Mouse (Mus musculus) brain, embryonic 14.5 days (tissue): Measurements from ENCODE around the gene Chd1l. TPM values are rescaled to one million over a fixed set of nuclear protein-coding genes. Genes with fewer than 3 reads are reported as not detected.

ENCODE experiments used
- DNase-seq: peaks from one replicate; pipeline ENCODE4 v3.0.0-alpha.2; 2011; ENCODE audit warnings: low read depth
- CTCF ChIP-seq: fragments of 200-500 bp; IDR thresholded peaks from 2 replicates; pipeline ENCODE4 v1.5.1; 2012; ENCODE audit warnings: inconsistent platforms, mild to moderate bottlenecking, moderate library complexity, borderline replicate concordance; ENCODE audit not compliant: insufficient read depth, insufficient read length; ENCODE audit errors: extremely low read depth
- POLR2A ChIP-seq: fragments of 200-500 bp; IDR thresholded peaks from 2 replicates; pipeline ENCODE4 v1.6.1; 2012; ENCODE audit warnings: mild to moderate bottlenecking, inconsistent platforms, borderline replicate concordance; ENCODE audit not compliant: poor library complexity, insufficient read depth, insufficient read length, severe bottlenecking; ENCODE audit errors: extremely low read depth
- polyA plus RNA-seq: library from polyadenylated mRNA; depleted of rRNA; stranded (reverse); fragments of >200 nt; gene quantifications from 2 replicates; pipeline ENCODE4 v1.2.3, GENCODE M21; 2012

Chd1l gene
- polyA plus RNA-seq, 1 experiment = 5.5 TPM

- no peak for DNase-seq
- TF ChIP-seq POLR2A (no peak), CTCF (no peak)
Observed at GRCm38 (mm10) chr3:97641396-97641795, 31.4 kb upstream of the Chd1l start.

- peak; percentile 58 for DNase-seq
- TF ChIP-seq POLR2A = no peak
- no peak for TF ChIP-seq CTCF
Observed at GRCm38 (mm10) chr3:97634288-97634761, 24.3 kb upstream of the Chd1l start.

GRCm38 (mm10) chr3:97633456-97633855, 23.5 kb upstream of the Chd1l start:
- TF ChIP-seq CTCF (no peak), POLR2A (no peak)
- DNase-seq = no peak

- no peak for DNase-seq
- no peak for TF ChIP-seq POLR2A
- no peak for TF ChIP-seq CTCF
Observed at GRCm38 (mm10) chr3:97631258-97631860, 21.4 kb upstream of the Chd1l start.

- no peak for DNase-seq
- TF ChIP-seq CTCF (no peak), POLR2A (no peak)
Observed at GRCm38 (mm10) chr3:97630746-97631145, 20.7 kb upstream of the Chd1l start.

- no peak for TF ChIP-seq CTCF
- TF ChIP-seq POLR2A = no peak
- DNase-seq = no peak
Observed at GRCm38 (mm10) chr3:97629941-97630340, 19.9 kb upstream of the Chd1l start.

- peak; percentile 34 for DNase-seq
- TF ChIP-seq POLR2A = no peak
- TF ChIP-seq CTCF = no peak
Observed at GRCm38 (mm10) chr3:97628391-97629001, 18.5 kb upstream of the Chd1l start, which contains the start of gene Fmo5. TSS of gene Fmo5 (plus strand) at chr3:97628804.

- TF ChIP-seq POLR2A (no peak), CTCF (no peak)
- no peak for DNase-seq
Observed at GRCm38 (mm10) chr3:97627893-97628292, 17.9 kb upstream of the Chd1l start.

GRCm38 (mm10) chr3:97624611-97625010, 14.6 kb upstream of the Chd1l start:
- TF ChIP-seq POLR2A = no peak
- DNase-seq = no peak

GRCm38 (mm10) chr3:97620657-97621056, 10.7 kb upstream of the Chd1l start:
- TF ChIP-seq CTCF (no peak), POLR2A (no peak)

GRCm38 (mm10) chr3:97617899-97618298, 7.9 kb upstream of the Chd1l start:
- TF ChIP-seq POLR2A (no peak), CTCF (no peak)
- no peak for DNase-seq

More at GRCm38 (mm10) chr3:97620657-97621056, 10.7 kb upstream of the Chd1l start:
- DNase-seq = no peak

- no peak for DNase-seq
- TF ChIP-seq POLR2A (no peak), CTCF (no peak)
Observed at GRCm38 (mm10) chr3:97617091-97617825, 7.3 kb upstream of the Chd1l start.

GRCm38 (mm10) chr3:97615933-97616332, 5.9 kb upstream of the Chd1l start:
- TF ChIP-seq CTCF (no peak), POLR2A (no peak)
- no peak for DNase-seq

- DNase-seq = no peak
- no peak for TF ChIP-seq POLR2A
- TF ChIP-seq CTCF = no peak
Observed at GRCm38 (mm10) chr3:97615154-97615553, 5.2 kb upstream of the Chd1l start.

- TF ChIP-seq CTCF = no peak
- no peak for TF ChIP-seq POLR2A
- no peak for DNase-seq
Observed at GRCm38 (mm10) chr3:97611021-97611420, 1.0 kb upstream of the Chd1l start.
